Mouse (Mus musculus) E14TG2a.4 (cell line): ENCODE measurements at regions not wholly inside any gene's neighbourhood (a gene's known extent, or its start where the extent isn't known, plus 50 kb on each side); places are given as distances from the start of the nearest gene placed in this dataset.
A peak's percentile ranks its signal among the peaks of the same experiment; 100 is the strongest.

Experiments
- H3K27me3 ChIP-seq: 2 replicates; pipeline ENCODE4 v1.6.1; 2014; ENCODE audit warnings: low read length, control low read depth; ENCODE audit not compliant: insufficient read depth
- H3K36me3 ChIP-seq: 2 replicates; pipeline ENCODE4 v1.6.1; 2014; ENCODE audit warnings: low read length, control low read depth; ENCODE audit not compliant: insufficient read depth
- H3K4me1 ChIP-seq: replicated peaks from 2 replicates; pipeline ENCODE4 v1.6.1; 2014; ENCODE audit warnings: low read depth, low read length, control low read depth
- H3K4me3 ChIP-seq: replicated peaks from 2 replicates; pipeline ENCODE4 v1.5.1; 2014; ENCODE audit warnings: mild to moderate bottlenecking, low read length
- H3K9me3 ChIP-seq: 2 replicates; pipeline ENCODE4 v1.6.1; 2014; ENCODE audit warnings: low read length, control low read depth
- CTCF ChIP-seq: conservative IDR thresholded peaks from 2 replicates; pipeline ENCODE4 v1.5.1; 2014; ENCODE audit warnings: low read length
- NANOG ChIP-seq: IDR thresholded peaks from 2 replicates; pipeline ENCODE4 v1.6.1; 2014; ENCODE audit warnings: borderline replicate concordance, low read length, mixed read lengths
- POU5F1 ChIP-seq: IDR thresholded peaks from 2 replicates; pipeline ENCODE4 v1.6.1; 2014; ENCODE audit warnings: low read length, borderline replicate concordance

DNA sequence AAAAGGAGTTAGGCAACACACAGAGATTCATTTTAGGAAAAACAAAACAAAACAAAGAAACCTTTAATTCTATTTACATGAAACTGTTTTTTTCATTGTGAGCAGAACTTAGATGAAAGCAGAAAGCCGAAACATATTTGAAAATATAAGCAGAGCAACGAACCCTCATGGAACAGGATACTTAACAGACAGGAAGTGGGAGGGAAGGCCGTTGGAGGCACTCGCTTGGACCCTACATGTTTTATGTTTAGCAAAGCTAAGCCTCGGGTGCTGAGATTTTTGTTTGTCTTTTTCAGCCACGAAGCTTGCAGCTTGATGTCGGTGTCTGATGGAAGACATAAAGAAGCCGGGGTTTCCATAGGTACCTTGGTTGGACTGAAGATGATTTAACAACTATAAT, 108.5 kb upstream of the Rxfp2 start:
- H3K4me3 ChIP-seq, result no peak overlapping the region
- no peaks in the 10 kb centered on the region for H3K27me3 ChIP-seq
- no peak for TF ChIP-seq CTCF
- TF ChIP-seq POU5F1, result no peak
- no peaks in the 10 kb centered on the region for H3K4me1 ChIP-seq
- no peaks in the 10 kb centered on the region for H3K36me3 ChIP-seq
- peaks cover 7% of the 10 kb centered on the region for H3K9me3 ChIP-seq

DNA sequence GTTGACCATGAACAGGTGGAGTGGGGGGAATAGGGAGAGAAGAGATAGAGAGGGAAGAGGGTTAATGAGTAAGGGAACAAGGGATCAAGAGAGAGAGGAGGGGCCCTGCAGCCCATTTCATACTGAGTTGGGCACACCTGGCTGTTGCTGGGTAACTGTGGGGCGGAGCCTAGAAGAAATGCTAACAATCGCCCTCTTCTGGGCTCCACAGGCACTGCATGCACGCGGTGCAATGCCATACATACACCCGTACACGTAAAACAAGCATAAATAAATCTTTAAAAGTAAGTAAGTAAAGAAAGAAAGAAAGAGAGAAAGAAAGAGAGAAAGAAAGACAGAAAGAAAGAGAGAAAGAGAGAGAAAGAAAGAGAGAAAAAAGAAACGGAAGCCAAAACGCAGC, 106.5 kb upstream of the Rxfp2 start:
- Histone ChIP-seq H3K27me3 (no peaks in the 10 kb centered on the region), H3K4me3 (no peak overlapping the region), H3K4me1 (no peaks in the 10 kb centered on the region), H3K36me3 (no peaks in the 10 kb centered on the region), H3K9me3 (peaks cover 7% of the 10 kb centered on the region)
- no peak for TF ChIP-seq NANOG
- TF ChIP-seq CTCF, result peak; percentile 64

DNA sequence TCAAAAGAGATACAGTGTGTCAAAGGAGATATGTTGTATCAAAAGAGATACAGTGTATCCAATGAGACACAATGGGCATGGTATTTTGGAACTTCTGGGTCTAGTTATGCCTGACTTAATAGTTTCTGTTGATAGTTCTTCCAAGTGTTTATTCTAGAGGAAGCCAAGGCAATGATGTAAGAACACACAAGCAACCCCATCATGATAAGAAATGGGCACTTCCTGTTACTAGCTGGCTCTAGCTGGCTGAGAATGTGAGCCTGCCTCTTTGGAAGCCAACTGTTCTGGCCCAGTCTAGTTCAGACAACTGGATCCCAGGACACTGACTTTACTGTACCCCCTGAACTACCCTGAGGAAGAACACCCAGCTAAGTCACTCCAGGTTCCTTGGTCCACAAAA, 102.7 kb upstream of the Rxfp2 start:
- Histone ChIP-seq H3K36me3 (no peaks in the 10 kb centered on the region), H3K27me3 (no peaks in the 10 kb centered on the region), H3K9me3 (peaks cover 7% of the 10 kb centered on the region), H3K4me3 (no peak overlapping the region), H3K4me1 (no peaks in the 10 kb centered on the region)
- TF ChIP-seq CTCF (no peak), POU5F1 (no peak), NANOG (no peak)

DNA sequence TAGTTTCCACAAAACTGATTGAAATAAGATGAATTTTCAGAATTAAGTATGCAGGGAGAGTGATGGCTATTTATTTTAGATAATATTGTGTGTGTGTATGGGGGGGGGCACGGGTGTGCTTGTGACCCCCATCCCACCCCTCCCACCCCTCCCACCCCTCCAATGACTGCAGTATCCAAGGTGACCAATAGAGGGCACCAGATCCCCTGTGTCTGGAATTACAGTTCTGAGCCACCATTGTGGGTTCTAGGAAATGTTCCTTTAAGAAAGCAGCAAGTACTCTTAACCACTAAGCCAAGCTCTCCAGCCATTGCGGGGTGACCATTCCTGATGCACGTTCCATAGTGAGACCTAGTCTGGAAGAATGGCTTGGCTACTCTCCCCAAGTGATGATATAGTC, 101.1 kb upstream of the Rxfp2 start:
- no peaks in the 10 kb centered on the region for H3K4me1 ChIP-seq
- H3K9me3 ChIP-seq, result peaks cover 7% of the 10 kb centered on the region
- H3K27me3 ChIP-seq, result no peaks in the 10 kb centered on the region
- TF ChIP-seq CTCF (peak; percentile 33), POU5F1 (no peak)
- H3K36me3 ChIP-seq, result no peaks in the 10 kb centered on the region
- no peak overlapping the region for H3K4me3 ChIP-seq

DNA sequence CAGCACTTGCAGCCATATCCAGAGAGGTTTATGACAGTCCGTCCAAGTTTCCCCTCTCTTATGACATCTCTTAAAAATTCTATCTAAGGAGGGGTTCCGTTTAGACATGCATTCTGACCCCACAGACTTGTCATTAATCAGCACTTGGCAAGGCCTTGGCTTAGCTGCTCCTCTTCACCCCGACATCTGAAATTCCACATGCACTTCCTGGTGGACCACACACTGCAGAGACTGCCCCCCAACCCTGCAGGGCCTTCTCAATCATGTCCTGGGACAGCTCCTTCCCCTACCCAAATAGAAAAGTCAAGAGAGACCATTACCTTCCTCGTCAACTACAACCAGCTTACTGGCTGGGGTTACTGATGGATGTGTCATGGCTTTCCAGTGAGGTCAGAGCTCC, 99.4 kb upstream of the Rxfp2 start:
- H3K9me3 ChIP-seq, result no peaks in the 10 kb centered on the region
- H3K4me3 ChIP-seq, result no peak overlapping the region
- TF ChIP-seq POU5F1, result no peak
- no peak for TF ChIP-seq NANOG
- TF ChIP-seq CTCF, result no peak
- H3K4me1 ChIP-seq, result no peaks in the 10 kb centered on the region
- H3K27me3 ChIP-seq, result no peaks in the 10 kb centered on the region
- H3K36me3 ChIP-seq, result no peaks in the 10 kb centered on the region

DNA sequence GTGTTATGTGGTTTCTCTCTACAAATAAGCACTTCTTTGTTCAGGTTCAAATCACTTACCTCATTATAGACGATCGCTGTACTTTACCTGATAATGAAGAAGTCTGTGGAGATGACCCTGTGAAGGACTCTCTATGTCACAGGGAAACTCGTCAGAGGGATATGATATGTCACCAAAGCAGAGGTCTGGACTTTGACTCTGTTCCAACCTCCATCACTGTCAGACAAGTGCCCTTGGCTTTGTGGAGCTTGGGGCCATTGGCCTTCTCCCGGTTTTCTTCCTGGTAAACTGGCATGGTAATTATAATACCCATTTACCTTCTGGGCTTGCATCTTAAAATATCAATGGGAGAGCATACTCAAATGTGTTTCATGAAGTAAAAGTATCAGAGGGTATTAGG, 98.1 kb upstream of the Rxfp2 start:
- Histone ChIP-seq H3K36me3 (no peaks in the 10 kb centered on the region), H3K9me3 (no peaks in the 10 kb centered on the region), H3K27me3 (no peaks in the 10 kb centered on the region), H3K4me1 (no peaks in the 10 kb centered on the region), H3K4me3 (no peak overlapping the region)
- TF ChIP-seq NANOG (no peak), POU5F1 (no peak), CTCF (no peak)

DNA sequence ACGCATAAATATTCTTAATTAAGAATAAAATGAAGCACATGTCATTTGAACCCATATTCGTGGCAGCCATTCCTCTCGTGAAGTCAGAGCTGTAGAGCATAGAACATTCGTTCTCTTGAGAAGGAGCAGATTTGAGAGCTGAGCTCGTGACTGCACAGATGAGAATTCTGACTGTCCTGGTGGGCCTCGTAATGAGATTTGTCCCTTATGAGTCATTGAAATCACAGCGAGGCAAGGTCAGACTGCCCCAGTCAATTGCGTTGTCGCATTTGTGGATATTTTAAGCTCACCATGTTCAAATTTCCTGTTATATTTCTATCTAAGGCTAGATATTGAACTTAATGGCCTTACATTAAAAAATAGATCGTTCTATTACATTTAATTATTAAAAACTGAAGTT, 94.0 kb upstream of the Rxfp2 start:
- Histone ChIP-seq H3K27me3 (no peaks in the 10 kb centered on the region), H3K9me3 (no peaks in the 10 kb centered on the region), H3K4me1 (no peaks in the 10 kb centered on the region), H3K4me3 (no peak overlapping the region), H3K36me3 (no peaks in the 10 kb centered on the region)
- TF ChIP-seq CTCF (no peak), POU5F1 (no peak), NANOG (no peak)

DNA sequence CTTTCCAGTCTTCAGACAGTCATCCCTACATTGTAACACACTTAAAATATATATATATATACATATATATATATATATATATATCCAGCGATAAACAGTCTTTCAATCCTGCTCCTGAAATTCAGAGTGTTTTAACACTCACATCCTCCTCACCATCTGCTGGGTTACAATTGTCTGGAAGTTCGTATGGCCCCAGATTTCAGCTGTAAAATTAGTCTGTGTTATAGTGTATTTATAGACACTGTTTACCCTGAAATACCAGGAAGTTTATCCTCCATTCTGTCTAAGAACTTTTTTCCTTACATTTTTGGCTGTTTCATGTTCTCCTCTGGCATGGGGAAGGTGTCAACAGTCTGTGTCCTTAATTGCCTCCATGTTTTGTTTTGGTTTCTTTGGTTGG, 91.7 kb upstream of the Rxfp2 start:
- Histone ChIP-seq H3K27me3 (no peaks in the 10 kb centered on the region), H3K4me1 (no peaks in the 10 kb centered on the region), H3K36me3 (no peaks in the 10 kb centered on the region), H3K9me3 (no peaks in the 10 kb centered on the region), H3K4me3 (no peak overlapping the region)
- TF ChIP-seq CTCF (no peak), POU5F1 (no peak), NANOG (no peak)

DNA sequence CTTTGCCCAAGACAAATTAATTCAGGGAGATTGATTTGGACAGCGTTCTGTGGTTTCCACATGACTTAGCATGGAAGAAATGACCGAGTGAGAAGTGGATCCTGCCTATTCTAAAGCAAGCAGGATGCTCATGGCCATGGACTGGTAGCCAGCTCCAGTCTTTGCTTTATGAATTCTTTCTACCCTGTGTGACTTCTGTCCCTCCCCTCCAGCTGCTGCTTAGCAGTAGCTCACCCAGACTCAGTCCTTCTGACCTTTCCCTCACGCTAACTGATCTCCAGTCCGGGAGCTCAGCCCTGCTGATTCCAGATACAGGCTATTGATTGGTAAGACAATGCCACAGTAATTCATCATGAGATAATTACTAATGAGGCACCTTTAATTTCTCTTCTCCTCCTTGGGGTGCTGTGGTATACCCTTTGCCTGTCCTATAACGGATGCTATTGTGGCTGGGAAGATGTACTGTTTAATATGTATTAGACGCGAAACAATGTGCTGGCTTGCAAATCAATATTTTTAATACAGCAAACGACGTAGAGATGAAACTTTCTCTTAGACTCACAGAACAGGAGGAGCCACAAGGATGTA, 86.8 kb upstream of the Rxfp2 start:
- Histone ChIP-seq H3K36me3 (no peaks in the 10 kb centered on the region), H3K9me3 (no peaks in the 10 kb centered on the region), H3K4me1 (0 out of 2 replicates have a peak, but pooled peaks cover 4% of the 10 kb centered on the region), H3K27me3 (no peaks in the 10 kb centered on the region), H3K4me3 (no peak overlapping the region)
- TF ChIP-seq POU5F1, result no peak
- no peak for TF ChIP-seq NANOG
- no peak for TF ChIP-seq CTCF
